Mouse (Mus musculus) MEL (cell line): Measurements from ENCODE around the gene Zfp513.

Experiments
- CTCF ChIP-seq, 3 experiments: IDR thresholded peaks in 2 of 3; conservative IDR thresholded peaks in 1 of 3; 2 replicates each; pipeline ENCODE4 v1.5.1; 2011 to 2012; ENCODE audit warnings: low read length in 3 of 3, low read depth in 2 of 3, mild to moderate bottlenecking in 2 of 3, improper control_type of control experiment in 1 of 3, inconsistent platforms in 1 of 3, mixed read lengths in 1 of 3, moderate library complexity in 1 of 3; ENCODE audit not compliant: control insufficient read depth in 1 of 3, insufficient read depth in 1 of 3, poor library complexity in 1 of 3, severe bottlenecking in 1 of 3
- POLR2A ChIP-seq, 2 experiments: IDR thresholded peaks; 2 replicates each; pipeline ENCODE4 v1.6.1; 2011 to 2012; ENCODE audit warnings: low read length in 2 of 2, mild to moderate bottlenecking in 2 of 2, control low read depth in 1 of 2, improper control_type of control experiment in 1 of 2, low read depth in 1 of 2, moderate library complexity in 1 of 2; ENCODE audit not compliant: control insufficient read depth in 1 of 2, insufficient read depth in 1 of 2, poor library complexity in 1 of 2
- USF1 ChIP-seq: IDR thresholded peaks from 2 replicates; pipeline ENCODE4 v1.6.1; 2014; ENCODE audit warnings: low read depth, mild to moderate bottlenecking, inconsistent platforms, low read length, improper control_type of control experiment, moderate library complexity

DNA sequence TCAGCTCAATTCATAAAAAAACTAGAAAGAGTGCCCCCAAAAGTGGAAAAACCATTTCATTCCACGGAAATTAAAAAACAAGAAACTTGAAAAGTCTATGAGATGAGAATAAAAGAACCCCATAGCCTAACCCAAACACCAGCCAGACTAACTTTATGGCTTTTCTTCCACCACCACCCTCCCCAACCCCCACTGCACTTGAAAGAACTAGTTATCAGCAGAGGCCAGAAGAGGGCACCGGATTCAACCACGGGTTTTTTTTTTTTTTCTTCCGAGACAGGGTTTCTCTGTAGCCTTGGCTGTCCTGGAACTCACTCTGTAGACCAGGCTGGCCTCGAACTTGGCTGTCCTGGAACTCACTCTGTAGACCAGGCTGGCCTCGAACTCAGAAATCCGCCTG is 16.2 kb upstream of the Zfp513 start:
- TF ChIP-seq POLR2A (IDR thresholded peaks at IDR 0.05; ENCODE audit: control insufficient read depth in 1 of 2, insufficient read depth in 1 of 2, low read depth in 1 of 2, low read length in 2 of 2, poor library complexity in 1 of 2): no peak; a peak in 1 of 4 replicates
- TF ChIP-seq CTCF (IDR thresholded peaks at IDR 0.05 in 2 of 3, conservative IDR thresholded peaks at IDR 0.05 in 1 of 3; ENCODE audit: control insufficient read depth in 1 of 3, insufficient read depth in 1 of 3, low read depth in 2 of 3, low read length in 3 of 3, poor library complexity in 1 of 3, severe bottlenecking in 1 of 3): peak in 1 of 3 experiments; percentile 37; a peak in 2 of 6 replicates
- TF ChIP-seq USF1: peak; percentile 14; the same call in 1 of the 2 replicates
